Mouse (Mus musculus) myocyte (in vitro differentiated cells): ENCODE measurements around the gene Psd.

Experiments
- MYOG ChIP-seq, 3 experiments: IDR thresholded peaks; one replicate each; pipeline ENCODE4 v1.6.1; 2011; ENCODE audit warnings: control low read depth in 2 of 3, low read depth in 2 of 3, mild to moderate bottlenecking in 2 of 3; ENCODE audit not compliant: insufficient read length in 2 of 3, control insufficient read depth in 1 of 3, insufficient read depth in 1 of 3
- POLR2A ChIP-seq: IDR thresholded peaks from one replicate; pipeline ENCODE4 v1.6.1; 2011; ENCODE audit warnings: low read depth, mild to moderate bottlenecking, control low read depth, moderate library complexity; ENCODE audit not compliant: insufficient read length
- POLR2AphosphoS2 ChIP-seq: IDR thresholded peaks from one replicate; pipeline ENCODE4 v1.6.1; 2011; ENCODE audit warnings: low read depth, control low read depth; ENCODE audit not compliant: insufficient read length

GRCm38 (mm10) chr19:46363294-46364009 lies 36.5 kb upstream of the Psd start:
- TF ChIP-seq POLR2A (no peak), MYOG (IDR thresholded peaks at IDR 0.05; ENCODE audit: control insufficient read depth in 1 of 3, insufficient read depth in 1 of 3, insufficient read length in 2 of 3, low read depth in 2 of 3) (no peak), POLR2AphosphoS2 (no peak)
